Mouse (Mus musculus) CH12.LX (cell line): Measurements from ENCODE around the gene Bmyc. TPM values are rescaled to one million over a fixed set of nuclear protein-coding genes. Genes with fewer than 3 reads are reported as not detected.
A peak's percentile ranks its signal among the peaks of the same experiment; 100 is the strongest.
"Not testable (repeated sequence)": the region's sequence is repeated elsewhere in the genome, so short reads cannot be mapped to it uniquely, and the experiment has no call there.

ENCODE experiments used
- DNase-seq: peaks from one replicate; pipeline ENCODE4 v3.0.0-alpha.2; 2013; ENCODE audit errors: extremely low read depth
- H3K27ac ChIP-seq: 2 replicates; pipeline ENCODE4 v1.5.1; 2012; ENCODE audit warnings: low read depth, mild to moderate bottlenecking, control low read depth, moderate library complexity; ENCODE audit not compliant: insufficient read depth
- H3K27me3 ChIP-seq: replicated peaks from 2 replicates; pipeline ENCODE3; 2012; ENCODE audit warnings: inconsistent platforms
- H3K36me3 ChIP-seq, 2 experiments: replicated peaks in 1 of 2; 2 replicates each; pipeline versions ENCODE3 to v1.6.1; 2012; ENCODE audit warnings: inconsistent platforms in 1 of 2, low read length in 1 of 2, mild to moderate bottlenecking in 1 of 2, mixed read lengths in 1 of 2, moderate library complexity in 1 of 2; ENCODE audit not compliant: control insufficient read depth in 1 of 2, insufficient read depth in 1 of 2
- H3K4me1 ChIP-seq, 2 experiments: 2 replicates each; pipeline ENCODE4 v1.6.1; 2012; ENCODE audit warnings: inconsistent platforms in 1 of 2, moderate library complexity in 1 of 2; ENCODE audit not compliant: insufficient read depth in 2 of 2, control insufficient read depth in 1 of 2
- H3K4me2 ChIP-seq: 2 replicates; pipeline ENCODE4 v1.6.1; 2012; ENCODE audit warnings: low read depth, mild to moderate bottlenecking, control low read depth; ENCODE audit not compliant: poor library complexity, insufficient read depth, severe bottlenecking
- H3K4me3 ChIP-seq, 3 experiments: fragments of 150-350 bp in 1 of 3; sonication (generic) in 1 of 3; replicated peaks in 1 of 3; 2 replicates each; pipeline versions ENCODE3 to v1.5.1; 2011 to 2012; ENCODE audit warnings: low read depth in 2 of 3, low read length in 2 of 3, mild to moderate bottlenecking in 2 of 3, moderate library complexity in 2 of 3, control low read depth in 1 of 3, improper control_type of control experiment in 1 of 3, inconsistent platforms in 1 of 3, mixed read lengths in 1 of 3; ENCODE audit not compliant: poor library complexity in 1 of 3
- H3K79me2 ChIP-seq: replicated peaks from 2 replicates; pipeline ENCODE4 v1.6.1; 2012; ENCODE audit warnings: mild to moderate bottlenecking, moderate library complexity; ENCODE audit not compliant: control insufficient read depth, poor library complexity, insufficient read depth, severe bottlenecking; ENCODE audit errors: extremely low read depth
- H3K9ac ChIP-seq: 2 replicates; pipeline ENCODE4 v1.6.1; 2012; ENCODE audit warnings: low read depth, mild to moderate bottlenecking, control low read depth, moderate library complexity; ENCODE audit not compliant: insufficient read depth
- H3K9me3 ChIP-seq: replicated peaks from 2 replicates; pipeline ENCODE3; 2012; ENCODE audit warnings: low read length, inconsistent platforms, mixed read lengths
- BHLHE40 ChIP-seq: IDR thresholded peaks from 2 replicates; pipeline ENCODE4 v1.6.1; 2011; ENCODE audit warnings: mild to moderate bottlenecking, low read depth, low read length, improper control_type of control experiment
- CHD1 ChIP-seq: IDR thresholded peaks from 2 replicates; pipeline ENCODE4 v1.6.1; 2012; ENCODE audit warnings: low read depth, low read length, improper control_type of control experiment, inconsistent platforms
- CHD2 ChIP-seq: IDR thresholded peaks from 2 replicates; pipeline ENCODE4 v1.6.1; 2011; ENCODE audit warnings: low read length, improper control_type of control experiment
- CTCF ChIP-seq, 2 experiments: IDR thresholded peaks in 1 of 2; conservative IDR thresholded peaks in 1 of 2; 2 replicates each; pipeline ENCODE4 v1.5.1; 2011 to 2012; ENCODE audit warnings: low read depth in 2 of 2, low read length in 2 of 2, improper control_type of control experiment in 1 of 2, inconsistent platforms in 1 of 2, mild to moderate bottlenecking in 1 of 2, moderate library complexity in 1 of 2
- E2F4 ChIP-seq: IDR thresholded peaks from 2 replicates; pipeline ENCODE4 v1.6.1; 2011; ENCODE audit warnings: low read depth, low read length, improper control_type of control experiment; ENCODE audit not compliant: insufficient replicate concordance
- ELF1 ChIP-seq: IDR thresholded peaks from 2 replicates; pipeline ENCODE4 v1.6.1; 2014; ENCODE audit warnings: low read depth, mild to moderate bottlenecking, inconsistent platforms, low read length, improper control_type of control experiment
- EP300 ChIP-seq: IDR thresholded peaks from 2 replicates; pipeline ENCODE4 v1.6.1; 2011; ENCODE audit warnings: low read length, improper control_type of control experiment
- GABPA ChIP-seq: IDR thresholded peaks from 2 replicates; pipeline ENCODE4 v1.6.1; 2012; ENCODE audit warnings: low read depth, low read length, improper control_type of control experiment, inconsistent platforms; ENCODE audit not compliant: insufficient replicate concordance
- HCFC1 ChIP-seq: IDR thresholded peaks from 2 replicates; pipeline ENCODE4 v1.6.1; 2012; ENCODE audit warnings: low read depth, mild to moderate bottlenecking, inconsistent platforms, low read length, improper control_type of control experiment
- IRF4 ChIP-seq: IDR thresholded peaks from 2 replicates; pipeline ENCODE4 v1.6.1; 2014; ENCODE audit warnings: low read depth, mild to moderate bottlenecking, inconsistent platforms, low read length, improper control_type of control experiment
- JUN ChIP-seq: IDR thresholded peaks from 2 replicates; pipeline ENCODE4 v1.6.1; 2011; ENCODE audit warnings: low read depth, mild to moderate bottlenecking, low read length, improper control_type of control experiment, moderate library complexity; ENCODE audit not compliant: insufficient read depth
- KAT2A ChIP-seq: IDR thresholded peaks from 2 replicates; pipeline ENCODE4 v1.6.1; 2012; ENCODE audit warnings: low read length, improper control_type of control experiment, inconsistent platforms; ENCODE audit not compliant: insufficient replicate concordance
- MAX ChIP-seq: IDR thresholded peaks from 2 replicates; pipeline ENCODE4 v1.6.1; 2011; ENCODE audit warnings: low read length, improper control_type of control experiment
- MAZ ChIP-seq: IDR thresholded peaks from 2 replicates; pipeline ENCODE4 v1.6.1; 2012; ENCODE audit warnings: low read depth, mild to moderate bottlenecking, inconsistent platforms, low read length, improper control_type of control experiment, moderate library complexity
- MXI1 ChIP-seq: IDR thresholded peaks from 2 replicates; pipeline ENCODE4 v1.6.1; 2011; ENCODE audit warnings: mild to moderate bottlenecking, low read depth, low read length, improper control_type of control experiment
- MYC ChIP-seq: IDR thresholded peaks from 2 replicates; pipeline ENCODE4 v1.6.1; 2011; ENCODE audit warnings: low read depth, mild to moderate bottlenecking, improper control_type of control experiment, low read length
- NELFE ChIP-seq: IDR thresholded peaks from 2 replicates; pipeline ENCODE4 v1.6.1; 2011; ENCODE audit warnings: low read depth, low read length, improper control_type of control experiment
- NRF1 ChIP-seq: IDR thresholded peaks from 2 replicates; pipeline ENCODE4 v1.6.1; 2014; ENCODE audit warnings: low read depth, mild to moderate bottlenecking, inconsistent platforms, low read length, improper control_type of control experiment, moderate library complexity
- PAX5 ChIP-seq: IDR thresholded peaks from 2 replicates; pipeline ENCODE4 v1.6.1; 2012; ENCODE audit warnings: low read length, inconsistent platforms, mixed read lengths
- POLR2AphosphoS2 ChIP-seq: IDR thresholded peaks from 2 replicates; pipeline ENCODE4 v1.6.1; 2011; ENCODE audit warnings: low read depth, low read length, improper control_type of control experiment
- RAD21 ChIP-seq: IDR thresholded peaks from 2 replicates; pipeline ENCODE4 v1.6.1; 2011; ENCODE audit warnings: low read depth, mild to moderate bottlenecking, low read length, improper control_type of control experiment, moderate library complexity
- SIN3A ChIP-seq: IDR thresholded peaks from 2 replicates; pipeline ENCODE4 v1.6.1; 2012; ENCODE audit warnings: low read length, improper control_type of control experiment, inconsistent platforms
- SMC3 ChIP-seq: IDR thresholded peaks from 2 replicates; pipeline ENCODE4 v1.6.1; 2011; ENCODE audit warnings: low read depth, low read length, improper control_type of control experiment
- TBP ChIP-seq: conservative IDR thresholded peaks from 2 replicates; pipeline ENCODE4 v1.6.1; 2011; ENCODE audit warnings: low read depth, low read length, improper control_type of control experiment
- TCF12 ChIP-seq: IDR thresholded peaks from 2 replicates; pipeline ENCODE4 v1.6.1; 2014; ENCODE audit warnings: low read depth, mild to moderate bottlenecking, inconsistent platforms, low read length, improper control_type of control experiment
- USF1 ChIP-seq: IDR thresholded peaks from 2 replicates; pipeline ENCODE4 v1.6.1; 2014; ENCODE audit warnings: low read depth, mild to moderate bottlenecking, inconsistent platforms, low read length, improper control_type of control experiment
- USF2 ChIP-seq: conservative IDR thresholded peaks from 2 replicates; pipeline ENCODE4 v1.6.1; 2011; ENCODE audit warnings: low read depth, low read length, improper control_type of control experiment
- ZC3H11A ChIP-seq: IDR thresholded peaks from 2 replicates; pipeline ENCODE4 v1.6.1; 2012; ENCODE audit warnings: low read depth, mild to moderate bottlenecking, inconsistent platforms, low read length, improper control_type of control experiment
- dilution Hi-C: fragments of 300-500 bp; cut with MboI; formaldehyde crosslinking; loops from 2 replicates; pipeline ENCODE4 v1.14.3; 2020; ENCODE audit warnings: low sequenced_read_pairs; ENCODE audit not compliant: extremely low pct_unique_long_range_greater_than_20kb, extremely low pct_ligation_motif_present
- in situ Hi-C: fragments of 300-500 bp; cut with MboI; formaldehyde crosslinking; loops from 3 replicates; pipeline ENCODE4 v1.14.3; 2019; ENCODE audit warnings: low sequenced_read_pairs, low pct_ligation_motif_present, low pct_unique_long_range_greater_than_20kb, mixed read lengths
- polyA plus RNA-seq: library from polyadenylated mRNA; unstranded; fragments of >175 nt; gene quantifications from 2 replicates; pipeline ENCODE4 v1.2.1, GENCODE M21; 2012; ENCODE audit warnings: low read depth; ENCODE audit not compliant: insufficient read length
- total RNA-seq, 2 experiments: library from RNA; depleted of rRNA; stranded (reverse); fragments of 300-350 nt in 1 of 2; fragments of >200 nt in 1 of 2; gene quantifications; 2 replicates each; pipeline ENCODE4 v1.2.3; 2012 to 2014

The Bmyc gene
- total and polyA plus RNA-seq, 3 experiments: 10.8 to 37.2 (median 13.7) TPM

DNA sequence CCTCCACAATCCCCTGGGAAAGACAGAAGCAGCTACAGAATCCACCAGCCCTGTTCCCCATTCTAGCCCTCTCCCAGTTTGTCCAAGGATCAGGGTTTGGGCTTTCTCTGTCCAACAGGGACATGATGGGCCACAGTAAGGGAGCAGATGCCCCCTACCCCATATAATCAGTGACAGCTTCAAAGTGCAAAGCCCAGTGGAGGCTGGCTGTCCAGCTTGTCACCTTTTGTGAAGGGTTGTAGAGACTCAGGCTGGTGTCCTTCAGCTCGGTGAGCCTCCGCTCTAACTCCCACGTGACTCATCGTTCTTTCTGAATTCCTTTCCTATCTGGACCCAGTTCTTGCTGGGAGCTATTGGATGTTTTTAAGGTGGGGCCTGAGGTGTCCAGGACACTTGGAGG is 2.8 kb upstream of the Bmyc start:
- peaks cover 17% of the 10 kb centered on the region for H3K27me3 ChIP-seq
- in situ Hi-C loops (no loop called here), dilution Hi-C loops (no loop called here)

DNA sequence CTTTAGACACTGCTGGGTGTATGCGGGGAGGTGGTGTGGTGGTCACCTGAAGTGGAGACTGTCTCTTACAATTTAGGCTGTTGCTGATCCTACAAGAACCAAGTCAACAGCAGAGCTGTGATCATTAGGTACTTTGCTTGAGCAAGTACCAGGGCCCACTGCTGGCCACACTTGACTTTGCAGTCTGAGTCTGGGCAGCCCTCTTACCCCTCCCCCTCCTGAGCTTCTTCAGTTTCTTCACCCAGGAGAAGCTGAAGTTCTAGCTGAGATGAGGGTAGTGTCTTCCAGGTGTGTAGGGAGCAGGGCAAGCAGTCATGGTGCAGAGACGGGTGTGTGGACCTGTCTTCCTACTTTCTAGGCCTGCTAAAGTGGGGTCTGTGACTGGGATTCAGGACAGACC is 1.6 kb downstream of the Bmyc start:
- dilution Hi-C loops: no loop called here
- H3K27ac ChIP-seq: no peak overlapping the region
- no peaks in the 10 kb centered on the region for H3K79me2 ChIP-seq
- H3K36me3 ChIP-seq: peaks cover 0 to 9% of the 10 kb centered on the region in 2 experiments
- H3K9ac ChIP-seq: no peak overlapping the region
- H3K27me3 ChIP-seq: peaks cover 11% of the 10 kb centered on the region
- TF ChIP-seq HCFC1 (no peak), RAD21 (peak; percentile 22), BHLHE40 (no peak), CHD1 (no peak), GABPA (no peak), TBP (no peak), E2F4 (no peak), KAT2A (no peak), JUN (no peak), MAX (no peak), PAX5 (no peak), POLR2AphosphoS2 (no peak), SIN3A (no peak), MAZ (no peak), IRF4 (no peak), SMC3 (peak; percentile 41), USF2 (no peak), NRF1 (no peak), NELFE (no peak), ELF1 (no peak), CTCF (conservative IDR thresholded peaks at IDR 0.05 in 1 of 2, IDR thresholded peaks at IDR 0.05 in 1 of 2; ENCODE audit: low read depth in 2 of 2, low read length in 2 of 2) (peak; percentile 31 to 65; a peak in 3 of 4 replicates), CHD2 (peak; percentile 75), MYC (no peak)
- TF ChIP-seq, all 38 proteins: peak for 4
- peak; percentile 71 for DNase-seq
- Histone ChIP-seq H3K4me3 (peak overlapping the region in 2 of 3 experiments; percentile 27 to 59), H3K4me1 (peaks cover 0 to 12% of the 10 kb centered on the region in 2 experiments; a peak in 2 of 4 replicates), H3K9me3 (no peaks in the 10 kb centered on the region), H3K4me2 (no peak overlapping the region)
- in situ Hi-C loops: no loop called here

More for the DNA sequence above, 2.8 kb upstream of the Bmyc start:
- H3K4me2 ChIP-seq: no peak overlapping the region
- TF ChIP-seq EP300 (no peak), RAD21 (no peak), ZC3H11A (no peak), TCF12 (no peak), MXI1 (no peak), NELFE (no peak), GABPA (no peak), USF1 (no peak), NRF1 (no peak)
- no peak overlapping the region for H3K9ac ChIP-seq
- H3K9me3 ChIP-seq: no peaks in the 10 kb centered on the region
- DNase-seq: no peak
- peaks cover 0 to 5% of the 10 kb centered on the region in 2 experiments for H3K36me3 ChIP-seq
- no peak overlapping the region for H3K27ac ChIP-seq
- no peaks in the 10 kb centered on the region for H3K79me2 ChIP-seq
- H3K4me1 ChIP-seq: peaks cover under 1 to 27% of the 10 kb centered on the region in 2 experiments; a peak in 2 of 4 replicates
- H3K4me3 ChIP-seq: no peak overlapping the region

DNA sequence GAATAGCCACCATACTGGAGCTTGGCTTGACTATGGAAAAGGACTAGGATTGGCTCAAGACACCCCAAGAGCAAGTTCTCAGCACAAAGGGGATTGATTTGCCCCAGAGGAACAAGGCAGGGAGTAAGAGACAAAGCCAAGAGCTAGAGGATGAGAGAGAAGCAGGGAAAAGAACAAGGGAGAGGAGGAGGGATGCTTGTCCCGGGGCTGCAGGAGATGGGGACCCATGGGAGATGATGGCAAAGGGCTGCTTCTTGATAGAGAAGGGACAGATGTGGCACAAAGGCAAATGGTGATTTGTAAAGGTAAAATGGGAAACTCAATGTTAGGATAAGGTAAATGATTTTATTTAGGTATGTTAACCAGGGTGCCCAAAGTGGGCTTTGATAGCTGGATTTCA is 2.5 kb downstream of the Bmyc start:
- H3K27ac ChIP-seq, H3K4me2 ChIP-seq, H3K9me3 ChIP-seq, in situ Hi-C loops, H3K4me3 ChIP-seq, dilution Hi-C loops, H3K36me3 ChIP-seq, H3K79me2 ChIP-seq, DNase-seq, H3K9ac ChIP-seq, H3K27me3 ChIP-seq: not testable (repeated sequence)
- peaks cover 0 to 12% of the 10 kb centered on the region in 2 experiments; a peak in 2 of 4 replicates for H3K4me1 ChIP-seq
